Mouse (Mus musculus) embryonic facial prominence, embryonic 13.5 days (tissue): ENCODE results near the gene Calhm3. TPM values are rescaled to one million over a fixed set of nuclear protein-coding genes. Genes with fewer than 3 reads are reported as not detected.
"Not testable (repeated sequence)": the region's sequence is repeated elsewhere in the genome, so short reads cannot be mapped to it uniquely, and the experiment has no call there.

Experiments used
- ATAC-seq: fragments of 200-750 bp; cut with Nextera tagmentation; 2 replicates; pipeline ENCODE4 v1.8.0; 2017; ENCODE audit warnings: low read depth; ENCODE audit not compliant: insufficient number of reproducible peaks, insufficient read depth, low FRiP score, low TSS enrichment
- H3K27ac ChIP-seq: fragments of 300-500 bp; sonication (generic); 2 replicates; pipeline ENCODE4 v1.5.1; 2015; ENCODE audit warnings: moderate library complexity, mild to moderate bottlenecking, inconsistent platforms
- H3K27me3 ChIP-seq: fragments of 300-500 bp; sonication (generic); 2 replicates; pipeline ENCODE4 v1.6.1; 2015; ENCODE audit warnings: mild to moderate bottlenecking, inconsistent platforms
- H3K36me3 ChIP-seq: fragments of 300-500 bp; sonication (generic); 2 replicates; pipeline ENCODE4 v1.6.1; 2015; ENCODE audit warnings: mild to moderate bottlenecking, inconsistent platforms
- H3K4me1 ChIP-seq: fragments of 300-500 bp; sonication (generic); 2 replicates; pipeline ENCODE4 v1.6.1; 2015; ENCODE audit warnings: inconsistent platforms
- H3K4me2 ChIP-seq: fragments of 300-500 bp; sonication (generic); 2 replicates; pipeline ENCODE4 v1.6.1; 2015; ENCODE audit warnings: moderate library complexity, mild to moderate bottlenecking, inconsistent platforms
- H3K4me3 ChIP-seq: fragments of 300-500 bp; sonication (generic); 2 replicates; pipeline ENCODE4 v1.5.1; 2015; ENCODE audit warnings: mild to moderate bottlenecking, inconsistent platforms
- H3K9ac ChIP-seq: fragments of 300-500 bp; sonication (generic); 2 replicates; pipeline ENCODE4 v1.6.1; 2015; ENCODE audit warnings: mild to moderate bottlenecking, inconsistent platforms
- H3K9me3 ChIP-seq: fragments of 300-500 bp; sonication (generic); 2 replicates; pipeline ENCODE4 v1.6.1; 2016; ENCODE audit warnings: inconsistent platforms
- WGBS: fragments of 180-500 bp; shearing (Covaris S2); methylation state at CpG from one replicate; pipeline ENCODE4 v1.1.7; 2015; ENCODE audit warnings: mixed read lengths; 5-methylcytosine and 5-hydroxymethylcytosine counted together
- polyA plus RNA-seq: library from polyadenylated mRNA; unstranded; fragments of >200 nt; fragmentation: Nextera tagmentation; extraction: Ambion mirVana; gene quantifications from 2 replicates; pipeline ENCODE4 v1.2.1, GENCODE M21; 2015

Calhm3 gene
- polyA plus RNA-seq, 1 experiment from 2014 or later, result not detected

- no peak for ATAC-seq
Observed at GRCm38 (mm10) chr19:47166758-47167157, 9.2 kb upstream of the Calhm3 start.

GRCm38 (mm10) chr19:47163176-47163744 is 5.7 kb upstream of the Calhm3 start:
- no peak overlapping the region for H3K27ac ChIP-seq
- ATAC-seq, result no peak
- no peaks in the 10 kb centered on the region for H3K9me3 ChIP-seq
- no peak overlapping the region for H3K9ac ChIP-seq
- H3K4me1 ChIP-seq, result 0 out of 2 replicates have a peak, but pooled peaks cover 4% of the 10 kb centered on the region
- no peak overlapping the region for H3K4me3 ChIP-seq
- H3K36me3 ChIP-seq, result no peaks in the 10 kb centered on the region
- WGBS, result 90% methylated on average over 6 of the region's 6 CpGs
- 0 out of 2 replicates have a peak, but pooled peaks cover 4% of the 10 kb centered on the region for H3K27me3 ChIP-seq
- no peak overlapping the region for H3K4me2 ChIP-seq

More at GRCm38 (mm10) chr19:47166758-47167157, 9.2 kb upstream of the Calhm3 start:
- Histone ChIP-seq H3K4me1 (0 out of 2 replicates have a peak, but pooled peaks cover 4% of the 10 kb centered on the region), H3K9ac (no peak overlapping the region), H3K4me2 (no peak overlapping the region), H3K36me3 (no peaks in the 10 kb centered on the region), H3K27ac (no peak overlapping the region), H3K4me3 (no peak overlapping the region), H3K9me3 (no peaks in the 10 kb centered on the region), H3K27me3 (0 out of 2 replicates have a peak, but pooled peaks cover 4% of the 10 kb centered on the region)
- WGBS, result 42% methylated on average over 3 of the region's 3 CpGs

DNA sequence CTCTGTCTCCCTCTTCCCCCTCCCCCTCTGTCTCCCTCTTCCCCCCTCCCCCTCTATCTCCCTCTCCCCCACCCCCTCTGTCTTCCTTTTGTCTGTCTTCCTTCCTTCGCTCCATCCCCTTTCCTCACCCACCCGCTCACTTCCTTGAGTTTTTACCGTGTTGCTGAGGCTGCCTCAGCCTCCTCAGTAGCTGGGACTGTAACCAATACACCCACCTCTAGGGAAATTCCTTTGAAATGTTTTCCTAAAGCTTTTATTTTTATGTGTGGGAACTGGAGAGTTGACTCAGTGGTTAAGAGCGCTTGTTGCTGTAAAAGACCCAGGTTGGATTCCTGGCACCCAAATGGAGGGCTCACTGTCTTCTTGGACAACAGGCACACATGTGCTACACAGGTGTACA is 4.1 kb upstream of the Calhm3 start:
- no peak overlapping the region for H3K9ac ChIP-seq
- 48% methylated on average over 4 of the region's 4 CpGs for WGBS
- H3K4me2 ChIP-seq, result no peak overlapping the region
- H3K4me1 ChIP-seq, result no peaks in the 10 kb centered on the region
- no peaks in the 10 kb centered on the region for H3K27me3 ChIP-seq
- no peak overlapping the region for H3K27ac ChIP-seq
- H3K9me3 ChIP-seq, result no peaks in the 10 kb centered on the region
- ATAC-seq, result no peak
- no peaks in the 10 kb centered on the region for H3K36me3 ChIP-seq
- H3K4me3 ChIP-seq, result no peak overlapping the region

DNA sequence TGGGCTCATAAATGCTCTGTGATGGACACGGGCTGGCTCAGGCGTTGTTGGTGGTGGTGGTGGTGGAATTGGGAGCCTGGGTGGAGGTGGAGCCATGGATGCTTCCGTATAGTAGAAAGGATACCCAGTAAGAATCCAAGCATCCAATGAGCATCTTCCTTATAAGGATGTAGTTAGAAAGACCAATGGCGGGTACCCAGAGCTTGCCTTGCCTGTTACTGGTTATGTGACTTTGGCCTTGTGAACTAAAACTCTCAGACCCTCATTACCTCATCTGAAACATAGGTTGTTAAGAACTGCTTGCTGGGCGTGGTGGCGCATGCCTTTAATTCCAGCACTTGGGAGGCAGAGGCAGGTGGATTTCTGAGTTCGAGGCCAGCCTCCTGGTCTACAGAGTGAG is 3.8 kb downstream of the Calhm3 start:
- ATAC-seq, result no peak
- H3K4me2 ChIP-seq, result no peak overlapping the region
- no peak overlapping the region for H3K27ac ChIP-seq
- 87% methylated on average over 7 of the region's 7 CpGs for WGBS
- H3K36me3 ChIP-seq, result no peaks in the 10 kb centered on the region
- H3K9ac ChIP-seq, result no peak overlapping the region
- peaks cover 12% of the 10 kb centered on the region for H3K27me3 ChIP-seq
- H3K4me3 ChIP-seq, result no peak overlapping the region
- H3K9me3 ChIP-seq, result no peaks in the 10 kb centered on the region
- H3K4me1 ChIP-seq, result peaks cover 13% of the 10 kb centered on the region

DNA sequence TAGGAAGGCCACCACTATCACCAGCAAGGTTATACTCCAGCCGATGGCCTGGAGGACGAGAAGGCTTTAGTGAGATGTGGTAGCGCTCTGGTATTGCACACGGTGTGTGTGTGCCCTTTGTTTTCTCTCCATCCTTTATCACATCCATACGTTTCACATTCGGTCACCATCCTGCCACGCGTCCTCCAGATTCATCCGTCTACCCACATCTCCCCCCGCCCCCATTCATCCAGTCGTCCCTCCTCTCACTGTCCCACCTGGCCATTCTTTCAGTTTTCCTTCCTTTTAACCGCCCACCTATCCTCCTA is 5.5 kb downstream of the Calhm3 start:
- H3K4me2 ChIP-seq, result peak overlapping the region; percentile 65
- H3K27ac ChIP-seq, result no peak overlapping the region
- no peak for ATAC-seq
- H3K36me3 ChIP-seq, result no peaks in the 10 kb centered on the region
- no peaks in the 10 kb centered on the region for H3K9me3 ChIP-seq
- 60% methylated on average over 12 of the region's 12 CpGs for whole genome bisulfite sequencing
- H3K9ac ChIP-seq, result peak overlapping the region; percentile 64
- peaks cover 12% of the 10 kb centered on the region for H3K27me3 ChIP-seq
- H3K4me3 ChIP-seq, result peak overlapping the region; percentile 39
- H3K4me1 ChIP-seq, result peaks cover 13% of the 10 kb centered on the region

- 26% methylated on average over 32 of the region's 32 CpGs for WGBS
- H3K9me3 ChIP-seq, result no peaks in the 10 kb centered on the region
- H3K4me3 ChIP-seq, result peak overlapping the region; percentile 39
- peak overlapping the region; percentile 65 for H3K4me2 ChIP-seq
- H3K4me1 ChIP-seq, result peaks cover 13% of the 10 kb centered on the region
- peaks cover 12% of the 10 kb centered on the region for H3K27me3 ChIP-seq
- peak overlapping the region; percentile 64 for H3K9ac ChIP-seq
- no peak overlapping the region for H3K27ac ChIP-seq
- no peaks in the 10 kb centered on the region for H3K36me3 ChIP-seq
- no peak for ATAC-seq
Observed at GRCm38 (mm10) chr19:47151332-47152061, 6.1 kb downstream of the Calhm3 start.

DNA sequence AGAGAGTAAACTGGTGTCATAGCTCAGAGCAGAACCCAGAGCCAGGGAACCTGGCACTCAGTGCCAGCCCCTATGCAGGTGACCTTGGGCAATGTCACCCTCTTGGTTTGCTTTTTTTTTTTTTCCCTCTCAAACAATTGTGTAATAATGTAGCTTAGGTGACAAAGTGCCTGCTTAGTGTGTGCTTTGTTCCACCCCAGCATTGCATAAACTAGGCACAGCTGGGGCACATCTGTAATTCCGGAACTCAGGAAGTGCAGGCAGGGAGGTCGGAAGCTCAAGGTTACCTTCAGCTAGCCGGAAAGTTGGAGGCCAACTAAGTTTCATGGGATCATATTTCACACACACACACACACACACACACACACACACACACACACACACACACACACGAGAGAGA is 7.7 kb downstream of the Calhm3 start:
- Histone ChIP-seq H3K36me3 (no peaks in the 10 kb centered on the region), H3K4me2 (no peak overlapping the region), H3K27ac (no peak overlapping the region), H3K27me3 (peaks cover 12% of the 10 kb centered on the region), H3K9me3 (no peaks in the 10 kb centered on the region), H3K4me3 (no peak overlapping the region), H3K4me1 (peaks cover 13% of the 10 kb centered on the region), H3K9ac (no peak overlapping the region)
- WGBS, result 18% methylated on average over 4 of the region's 4 CpGs
- no peak for ATAC-seq

GRCm38 (mm10) chr19:47148267-47148847 is 9.2 kb downstream of the Calhm3 start:
- no peak overlapping the region for H3K4me3 ChIP-seq
- H3K36me3 ChIP-seq, result no peaks in the 10 kb centered on the region
- H3K4me2 ChIP-seq, result no peak overlapping the region
- H3K9me3 ChIP-seq, result no peaks in the 10 kb centered on the region
- 76% methylated on average over 5 of the region's 5 CpGs for WGBS
- H3K27ac ChIP-seq, result no peak overlapping the region
- peaks cover 12% of the 10 kb centered on the region for H3K27me3 ChIP-seq
- no peak for ATAC-seq
- no peak overlapping the region for H3K9ac ChIP-seq
- H3K4me1 ChIP-seq, result peaks cover 13% of the 10 kb centered on the region

GRCm38 (mm10) chr19:47144154-47144553 is 13.4 kb downstream of the Calhm3 start, which contains the start of gene Calhm1:
Calhm1 (minus strand) TSS chr19:47144254.
- H3K27ac ChIP-seq, result no peak within 1 kb of the TSS
- no peaks in the 10 kb centered on the region for H3K9me3 ChIP-seq
- ATAC-seq, result no peak
- no peak within 1 kb of the TSS for H3K9ac ChIP-seq
- H3K4me3 ChIP-seq, result no peak within 1 kb of the TSS
- H3K27me3 ChIP-seq, result no peaks in the 10 kb centered on the region
- H3K36me3 ChIP-seq, result no peaks in the 10 kb centered on the region
- WGBS, result 95% methylated on average over 6 of the region's 6 CpGs
- H3K4me2 ChIP-seq, result no peak within 1 kb of the TSS
- H3K4me1 ChIP-seq, result peaks cover 7% of the 10 kb centered on the region

- Histone ChIP-seq H3K27me3 (no peaks in the 10 kb centered on the region), H3K4me2 (no peak overlapping the region), H3K4me1 (peaks cover 24% of the 10 kb centered on the region), H3K36me3 (no peaks in the 10 kb centered on the region), H3K9ac (no peak overlapping the region), H3K9me3 (no peaks in the 10 kb centered on the region), H3K27ac (no peak overlapping the region), H3K4me3 (no peak overlapping the region)
- 71% methylated on average over 6 of the region's 6 CpGs for WGBS
- no peak for ATAC-seq
Observed at GRCm38 (mm10) chr19:47142438-47142837, 15.1 kb downstream of the Calhm3 start.

- ATAC-seq, H3K4me2 ChIP-seq, H3K9ac ChIP-seq, H3K27me3 ChIP-seq, H3K27ac ChIP-seq, H3K4me3 ChIP-seq, H3K9me3 ChIP-seq: not testable (repeated sequence)
- Histone ChIP-seq H3K4me1 (peaks cover 39% of the 10 kb centered on the region), H3K36me3 (peaks cover 13% of the 10 kb centered on the region)
- WGBS, result 32% methylated on average over 7 of the region's 7 CpGs
Observed at GRCm38 (mm10) chr19:47139611-47140010, 18.0 kb downstream of the Calhm3 start.
